Mouse (Mus musculus): ENCODE data around the gene Ppa2.

Gene Ppa2

DNA sequence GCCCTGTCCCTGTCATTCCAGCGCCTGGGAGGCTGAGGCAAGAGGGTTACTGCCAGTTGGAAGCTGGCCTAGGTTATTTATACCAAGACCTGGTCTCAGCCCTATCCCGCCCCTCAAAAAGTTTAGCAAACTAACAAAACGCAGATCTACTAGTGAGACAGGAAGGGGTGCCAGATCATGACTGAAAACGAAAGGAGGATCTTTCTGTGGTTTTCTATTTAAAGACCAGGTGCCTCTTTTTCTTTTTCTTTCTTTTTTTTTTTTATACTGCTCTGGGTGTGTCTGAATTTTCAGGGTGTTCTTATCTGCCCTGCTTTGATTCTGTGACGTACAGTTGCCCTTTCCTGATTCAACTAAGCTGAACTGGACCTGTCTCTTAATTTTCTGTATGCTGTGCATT, 22.4 kb downstream of the Ppa2 start:
- no peak for DNase-seq

DNA sequence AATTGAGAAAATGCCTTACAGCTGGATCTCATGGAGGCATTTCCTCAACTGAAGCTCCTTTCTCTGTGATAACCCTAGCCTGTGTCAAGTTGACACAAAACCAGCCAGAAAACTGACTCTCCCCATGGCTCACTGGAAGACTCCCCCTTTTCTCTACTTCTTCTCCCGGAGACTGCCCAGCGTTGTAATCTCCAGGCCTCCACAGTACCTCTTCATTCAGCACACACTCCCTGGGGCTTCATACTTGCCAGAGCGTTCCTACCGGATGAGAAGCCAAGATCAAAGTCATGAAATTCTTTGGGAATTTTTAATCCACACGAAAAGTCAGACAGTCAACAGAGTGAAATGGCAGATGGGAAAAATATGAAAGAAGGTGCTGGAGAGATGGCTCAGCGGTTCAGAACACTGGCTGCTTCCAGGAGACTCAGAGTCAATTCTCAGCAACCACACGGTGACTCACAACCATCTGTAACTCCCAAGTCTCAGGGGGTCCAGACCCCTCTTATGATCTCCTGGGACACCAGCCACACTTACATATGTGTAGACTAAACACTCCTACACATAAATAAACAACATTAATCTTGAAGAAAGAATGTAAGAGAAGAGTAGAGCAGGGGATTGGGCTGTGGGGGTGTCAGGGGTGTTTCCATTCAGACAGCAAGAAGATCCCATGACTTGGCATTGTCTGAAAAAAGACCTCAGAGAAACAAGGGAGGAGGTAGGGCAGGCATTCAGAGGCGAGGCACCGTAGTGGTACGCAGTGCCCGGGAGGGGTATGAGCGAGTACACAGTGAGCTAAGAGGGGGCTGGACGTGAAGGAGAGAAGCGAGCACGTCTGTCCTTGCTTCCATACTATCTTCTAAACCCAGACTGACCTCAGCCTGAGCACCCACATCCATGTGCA, 23.6 kb downstream of the Ppa2 start:
- DNase-seq: no peak

DNA sequence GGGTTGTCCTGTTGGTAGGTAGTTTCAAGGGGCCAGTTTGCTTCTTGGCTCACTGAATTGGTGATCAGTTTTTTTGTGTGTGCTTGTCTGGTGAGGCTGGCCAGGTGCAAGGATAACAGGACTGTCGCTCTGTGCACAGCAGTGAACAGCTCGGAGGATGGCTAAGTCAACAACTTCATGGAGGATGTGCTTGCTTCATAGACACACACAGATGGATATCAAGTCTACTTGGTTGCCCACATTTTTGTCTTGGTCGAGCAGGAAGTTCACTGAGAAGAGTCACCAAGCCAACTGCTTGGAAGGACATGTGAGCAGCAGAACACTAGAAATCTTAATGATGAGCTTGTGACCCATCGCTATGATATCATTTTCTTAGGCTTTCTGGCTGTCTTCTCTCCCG, 24.8 kb downstream of the Ppa2 start:
- no peak for DNase-seq

DNA sequence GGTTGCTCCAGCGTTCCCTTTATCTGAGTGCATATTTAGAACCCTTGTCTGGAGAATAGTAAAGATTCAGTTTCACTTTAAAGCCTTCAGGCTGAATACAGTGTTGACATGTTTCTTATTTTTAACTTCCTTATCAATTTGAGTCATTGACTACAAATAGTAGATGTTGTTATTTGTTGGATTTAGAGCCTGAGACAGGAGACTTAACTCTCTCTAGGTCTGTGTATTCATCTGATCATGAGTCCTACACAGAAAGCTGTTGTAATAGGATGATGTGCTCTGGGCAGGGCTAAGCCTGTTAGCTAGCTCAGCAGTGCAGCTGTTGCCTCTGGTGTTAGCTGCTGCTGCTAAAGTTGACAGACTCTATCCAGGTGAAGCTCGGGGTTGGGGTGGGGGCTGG, 25.3 kb downstream of the Ppa2 start:
- DNase-seq: no peak

DNA sequence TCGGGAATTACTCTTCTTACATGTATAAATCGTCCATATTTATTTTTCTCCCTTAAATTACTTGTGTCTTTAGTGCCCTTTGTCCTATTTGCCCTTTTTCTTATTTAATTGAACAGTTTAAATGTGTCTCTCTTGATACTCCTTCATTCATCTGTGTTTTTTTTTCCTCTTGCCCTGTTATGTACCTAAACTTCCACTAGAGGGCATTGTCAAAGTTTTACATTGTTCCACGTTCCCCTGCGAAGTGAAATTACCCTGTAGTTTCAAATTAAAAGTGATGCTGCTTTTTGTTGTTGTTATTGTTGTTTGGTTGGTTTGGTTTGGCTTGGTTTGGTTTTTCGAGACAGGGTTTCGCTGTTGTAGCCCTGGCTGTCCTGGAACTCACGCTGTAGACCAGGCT, 26.5 kb downstream of the Ppa2 start:
- no peak for DNase-seq

- no peak for DNase-seq
Measured at GRCm38 (mm10) chr3:133338851-133339356, 29.0 kb downstream of the Ppa2 start.

DNA sequence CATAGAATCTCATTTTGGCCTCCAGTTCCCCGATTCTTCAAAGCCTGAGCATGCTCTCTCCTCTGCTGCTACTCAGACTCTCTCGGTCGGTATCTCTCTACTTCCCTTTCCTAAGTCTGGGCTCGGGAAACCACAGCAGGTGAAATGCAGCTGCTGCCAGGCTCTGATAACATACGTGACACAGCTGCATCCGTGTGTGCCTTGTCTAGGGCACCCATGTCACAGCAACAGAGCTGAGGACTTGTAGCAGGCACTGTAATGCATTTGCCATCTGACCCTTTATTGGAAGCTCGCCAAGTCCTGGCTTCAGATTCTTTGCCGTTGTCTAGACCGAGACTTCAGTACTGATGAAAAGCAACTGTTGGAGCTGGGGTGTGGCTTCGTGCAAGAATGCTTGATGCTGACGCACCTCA, 29.5 kb downstream of the Ppa2 start:
- DNase-seq: peak; percentile 48

- peak; percentile 13 for DNase-seq
Measured at GRCm38 (mm10) chr3:133341106-133341505, 31.2 kb downstream of the Ppa2 start.

DNA sequence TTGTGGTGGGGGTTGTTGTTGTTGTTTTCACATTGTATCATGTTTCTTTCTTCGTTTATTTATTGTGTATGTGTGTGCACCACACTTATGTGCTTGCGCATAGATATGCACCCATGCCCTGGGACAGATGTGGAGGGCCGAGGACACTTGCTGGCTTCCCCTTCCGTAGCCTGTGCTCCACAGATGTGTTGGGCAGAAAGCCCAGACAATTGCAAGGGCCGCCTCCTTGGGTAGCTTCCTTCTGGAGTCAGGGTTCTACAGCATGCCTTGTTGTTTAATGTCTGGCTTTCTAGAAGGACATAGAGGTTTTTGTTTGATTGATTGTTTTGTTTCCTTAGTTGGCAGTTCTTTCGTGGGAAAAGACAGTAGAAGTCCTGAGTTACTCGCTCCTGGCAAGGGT, 37.6 kb downstream of the Ppa2 start:
- DNase-seq: peak; percentile 20

DNA sequence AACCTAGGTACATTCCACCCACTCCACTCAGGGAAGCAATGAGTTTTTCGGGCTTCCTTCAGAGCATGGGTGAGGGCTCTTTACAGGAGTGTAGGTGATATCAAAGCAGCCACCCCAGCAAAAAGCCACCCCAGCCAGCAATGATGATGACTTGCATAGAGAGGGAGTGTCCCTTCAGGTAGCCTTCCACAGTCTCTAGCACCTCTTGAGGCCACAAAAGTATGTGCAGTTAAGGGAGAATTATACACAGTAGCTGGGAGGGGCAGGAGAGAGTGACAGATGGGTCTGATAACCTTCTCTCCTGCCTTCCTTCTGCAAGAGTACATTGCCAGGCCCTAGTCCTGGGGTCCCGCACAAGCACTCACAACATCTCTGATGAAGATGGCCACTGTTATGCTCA, 38.9 kb downstream of the Ppa2 start:
- no peak for DNase-seq

DNA sequence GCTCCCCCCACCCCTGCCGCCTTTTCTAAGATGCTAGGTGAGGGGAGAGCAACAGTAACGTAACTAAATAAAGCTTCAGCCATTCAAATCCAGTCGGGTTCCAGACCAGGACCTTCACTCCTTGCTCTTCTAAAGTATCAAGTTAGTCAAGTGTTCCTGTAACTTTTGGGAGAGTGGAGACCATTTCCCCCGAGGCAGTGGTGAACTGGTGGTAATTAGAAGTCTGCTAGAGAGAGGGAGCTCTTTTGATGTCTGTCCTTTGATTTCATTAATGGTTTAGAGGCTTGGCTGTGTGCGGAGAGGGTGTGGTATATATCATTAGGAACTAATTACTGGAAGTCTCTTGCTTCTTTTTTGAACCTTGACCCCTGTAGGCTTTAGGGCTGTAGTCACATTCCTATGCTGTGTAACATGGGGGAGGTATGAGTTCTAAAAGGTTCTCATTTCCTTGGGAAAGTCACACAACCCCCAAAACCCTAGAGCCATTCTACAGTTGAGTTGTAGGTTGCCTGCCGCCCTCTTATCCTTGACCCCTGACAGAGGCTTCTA, 47.6 kb downstream of the Ppa2 start:
- no peak for DNase-seq

- no peak for DNase-seq
Measured at GRCm38 (mm10) chr3:133357977-133358376, 48.1 kb downstream of the Ppa2 start.

DNA sequence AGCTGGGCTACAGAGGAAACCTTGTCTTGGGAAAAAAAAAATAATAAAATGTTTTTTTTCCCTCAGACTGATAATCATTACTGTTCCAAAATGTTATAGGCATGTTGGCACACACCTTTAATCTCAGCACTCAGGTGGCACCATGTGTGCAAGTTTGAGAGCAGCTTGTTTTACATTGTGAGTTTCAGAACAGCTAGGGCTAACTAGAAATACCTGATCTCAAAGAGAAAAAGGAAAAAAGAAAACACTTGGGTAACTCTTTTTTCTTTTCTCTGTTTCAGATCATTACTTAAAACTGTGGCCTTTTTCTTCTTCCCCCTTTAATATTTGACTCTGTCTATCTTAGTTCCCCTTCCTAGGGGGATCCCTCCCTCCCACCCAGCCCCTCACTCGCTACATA, 51.5 kb downstream of the Ppa2 start:
- no peak for DNase-seq

- no peak for DNase-seq
Measured at GRCm38 (mm10) chr3:133364138-133364537, 54.2 kb downstream of the Ppa2 start.

GRCm38 (mm10) chr3:133366096-133366495, 56.2 kb downstream of the Ppa2 start:
- DNase-seq: no peak

DNA sequence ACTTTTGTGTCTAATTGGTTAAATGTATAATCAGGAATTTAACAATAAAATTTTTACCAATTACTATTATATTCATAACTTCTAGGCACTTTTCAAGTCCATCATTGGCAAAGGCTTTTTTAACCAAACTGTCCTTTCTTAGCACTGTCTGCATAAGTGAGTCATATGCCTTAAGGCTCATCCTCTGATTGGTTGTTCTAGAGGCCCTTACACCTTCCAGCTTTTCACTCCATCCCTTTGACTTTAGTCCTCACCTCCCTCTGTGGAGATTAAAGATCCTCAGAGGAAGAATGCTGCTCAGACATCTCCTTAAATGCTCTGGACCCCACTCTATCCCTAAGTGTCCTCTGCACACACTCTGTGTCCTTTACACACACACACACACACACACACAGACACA, 68.3 kb downstream of the Ppa2 start:
- DNase-seq: no peak

DNA sequence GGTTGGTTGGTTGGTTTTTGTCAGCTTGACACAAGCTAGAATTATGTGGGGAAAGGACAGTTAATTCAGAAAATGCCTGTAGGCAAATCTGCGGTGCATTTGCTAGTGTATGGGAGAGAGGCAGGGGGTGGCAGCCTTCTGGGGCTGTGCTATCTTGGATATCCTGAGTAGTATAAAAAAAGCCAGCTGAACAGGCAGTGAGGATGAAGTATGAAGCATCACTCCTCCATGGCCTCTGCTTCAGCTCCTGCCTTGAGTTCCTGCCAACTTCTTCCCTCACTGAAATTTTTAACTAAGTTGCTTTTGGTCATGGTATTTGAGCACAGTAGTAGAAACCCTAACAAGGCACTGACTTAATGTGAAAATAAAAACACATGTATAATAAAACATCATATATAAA, 70.1 kb downstream of the Ppa2 start:
- DNase-seq: no peak

- DNase-seq: no peak
Measured at GRCm38 (mm10) chr3:133381519-133381918, 71.6 kb downstream of the Ppa2 start.

DNA sequence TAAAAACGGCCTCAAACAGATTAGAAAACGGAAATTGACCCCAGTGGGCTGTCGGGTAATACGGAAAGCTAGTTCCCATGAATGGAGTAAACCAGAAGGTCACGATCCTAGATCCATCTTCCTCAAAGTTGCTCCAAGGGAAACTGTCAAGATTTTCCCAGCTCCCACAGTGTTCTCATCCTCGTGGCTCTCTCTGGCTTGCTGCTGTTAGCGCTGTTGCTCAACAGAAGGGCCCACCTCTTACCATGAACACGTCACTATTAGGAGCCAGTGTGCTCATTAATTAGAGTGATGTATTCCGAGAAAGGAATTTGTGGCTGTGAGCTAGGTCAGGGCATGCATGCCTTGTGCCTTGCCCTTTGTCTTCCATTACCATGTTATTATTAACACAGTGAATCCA, 72.2 kb downstream of the Ppa2 start:
- no peak for DNase-seq

DNA sequence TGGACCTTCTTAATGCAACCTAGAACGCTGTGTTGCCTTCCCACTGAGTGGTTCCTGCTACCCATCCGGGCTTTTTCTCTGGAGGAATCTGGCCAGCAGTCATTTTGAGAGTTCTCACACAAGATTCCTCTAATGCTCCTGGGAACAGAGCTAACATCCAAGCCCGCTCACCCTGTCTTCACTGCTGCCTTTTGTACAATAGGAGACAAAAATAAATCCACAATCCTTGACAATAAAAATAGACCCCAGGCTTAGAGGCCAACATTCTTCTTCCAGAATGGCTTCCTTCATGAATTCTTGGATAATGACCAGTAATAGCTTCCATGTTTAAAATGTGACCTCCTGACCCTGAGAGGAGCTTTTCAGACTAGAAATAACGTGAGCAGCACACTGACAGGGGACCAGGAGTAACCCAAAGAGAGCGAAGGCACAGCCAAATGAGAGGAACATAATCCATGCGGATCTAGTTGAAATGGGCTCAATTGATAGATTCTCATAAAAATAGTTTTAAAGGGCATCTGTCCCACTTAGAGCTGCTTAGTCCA, 74.3 kb downstream of the Ppa2 start:
- DNase-seq: no peak

- DNase-seq: no peak
Measured at GRCm38 (mm10) chr3:133387283-133387682, 77.4 kb downstream of the Ppa2 start.

DNA sequence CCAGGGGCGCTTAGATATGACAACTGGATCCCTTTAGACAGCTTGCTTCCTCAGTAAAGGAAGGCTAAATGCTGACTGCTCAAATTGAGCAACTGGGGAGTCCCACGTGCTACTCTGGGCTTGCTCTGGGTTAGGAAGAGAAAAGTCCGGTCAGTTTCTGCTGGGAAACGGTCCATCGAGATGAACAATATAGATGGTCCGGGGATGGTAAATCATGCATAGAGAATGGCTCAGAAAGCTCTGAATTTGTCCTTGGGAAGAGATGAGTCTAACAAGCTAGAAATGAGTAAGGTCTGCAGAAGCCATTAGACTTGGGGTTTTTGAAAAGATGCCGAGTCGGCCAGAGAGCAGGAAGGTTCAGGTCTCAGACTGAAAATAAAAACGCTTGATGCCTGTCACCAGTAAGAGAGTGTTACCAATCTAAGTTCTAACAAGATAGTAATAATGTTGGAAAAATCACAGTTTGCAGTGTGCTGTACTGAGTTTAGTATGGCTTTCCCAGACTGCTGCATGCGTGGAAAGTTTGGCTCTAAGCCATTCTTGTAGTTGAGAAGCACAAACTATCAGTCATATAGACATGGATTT, 80.0 kb downstream of the Ppa2 start:
- DNase-seq: no peak

DNA sequence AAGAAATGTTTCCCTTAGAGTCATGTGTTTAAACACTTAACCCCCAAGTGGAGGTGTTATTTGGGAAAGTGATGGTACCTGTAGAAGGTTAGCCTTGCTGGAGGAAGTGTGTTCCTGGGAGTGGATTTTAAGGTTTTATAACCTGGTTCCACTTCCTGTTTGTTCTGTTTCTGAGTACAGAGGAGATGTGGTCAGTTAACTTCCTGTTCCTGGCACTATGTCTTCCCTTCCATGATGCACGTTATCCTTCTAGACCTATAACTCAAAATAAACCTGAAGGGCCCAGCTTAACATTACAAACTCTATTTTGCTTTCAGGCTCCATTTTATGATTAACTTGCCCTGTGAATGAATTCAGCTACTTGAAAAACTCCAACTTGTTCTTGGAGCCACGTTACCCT, 84.6 kb downstream of the Ppa2 start:
- DNase-seq: no peak

- DNase-seq: no peak
Measured at GRCm38 (mm10) chr3:133403849-133404248, 93.9 kb downstream of the Ppa2 start.

All from lung, postnatal 14 days (tissue).